Mouse (Mus musculus): ENCODE results near the gene Hdac4.

Hdac4 gene

DNA sequence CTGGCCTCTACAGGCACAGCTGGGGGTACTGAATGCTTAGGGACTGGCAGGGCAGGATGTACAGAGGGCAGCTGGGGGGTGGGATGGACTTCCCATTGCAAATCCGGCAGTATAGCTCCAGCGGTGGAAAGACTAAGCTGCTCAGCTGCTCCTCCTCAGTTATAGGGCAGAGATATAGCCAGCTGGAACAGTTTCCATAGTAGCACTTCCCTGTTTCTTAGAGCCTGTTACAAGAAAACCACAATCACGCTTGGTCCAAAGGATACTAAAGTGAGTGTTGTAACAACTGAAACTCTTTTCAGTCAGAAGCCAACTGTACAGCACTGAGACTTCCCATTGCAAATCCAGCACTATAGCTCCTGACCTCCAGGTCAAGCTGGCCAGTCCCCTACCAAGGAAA, 161.3 kb downstream of the Hdac4 start:
- DNase-seq (ENCODE audit: extremely low spot score, low read depth, low spot score) = no peak

DNA sequence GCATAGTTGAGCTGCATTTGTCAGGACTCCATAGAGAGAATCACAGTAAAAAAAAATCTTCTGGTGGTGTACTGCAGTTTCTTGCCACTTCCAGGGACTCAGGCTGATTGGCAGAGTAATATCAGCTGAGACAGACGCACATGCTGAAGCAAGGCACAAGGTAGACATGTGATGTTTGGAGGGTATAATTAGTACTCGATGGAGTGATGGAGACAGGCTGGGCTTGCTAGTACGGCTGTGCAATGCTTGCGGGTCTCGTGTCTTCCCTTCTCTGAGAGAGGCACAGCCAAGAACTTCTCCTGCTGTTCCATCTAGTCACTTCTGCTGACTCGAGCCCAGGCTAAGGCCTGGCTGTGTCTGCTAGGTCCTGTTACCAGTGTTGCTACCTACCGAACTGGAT, 162.0 kb downstream of the Hdac4 start:
- DNase-seq (ENCODE audit: extremely low spot score, low read depth, low spot score) = no peak

DNA sequence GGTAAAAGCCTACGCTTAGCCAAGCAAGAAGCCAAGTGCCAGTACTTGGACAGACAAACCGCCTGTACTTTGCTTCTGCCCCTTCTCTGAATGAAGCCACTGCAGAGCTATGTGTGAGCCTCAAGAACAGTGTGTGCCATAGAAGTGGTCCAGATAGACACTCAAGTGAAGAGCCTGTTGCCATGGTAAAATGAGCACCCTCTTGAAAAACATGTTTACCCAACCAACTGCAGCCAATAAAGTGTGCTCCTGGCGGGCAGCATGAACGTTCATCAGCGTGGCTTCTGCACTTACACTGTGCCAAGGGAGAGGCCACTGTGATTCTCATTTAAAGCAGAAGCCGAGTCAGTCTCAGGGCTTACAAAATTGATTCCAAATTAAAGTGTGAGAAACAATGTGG, 165.0 kb downstream of the Hdac4 start:
- no peak for DNase-seq (ENCODE audit: extremely low spot score, low read depth, low spot score)

DNA sequence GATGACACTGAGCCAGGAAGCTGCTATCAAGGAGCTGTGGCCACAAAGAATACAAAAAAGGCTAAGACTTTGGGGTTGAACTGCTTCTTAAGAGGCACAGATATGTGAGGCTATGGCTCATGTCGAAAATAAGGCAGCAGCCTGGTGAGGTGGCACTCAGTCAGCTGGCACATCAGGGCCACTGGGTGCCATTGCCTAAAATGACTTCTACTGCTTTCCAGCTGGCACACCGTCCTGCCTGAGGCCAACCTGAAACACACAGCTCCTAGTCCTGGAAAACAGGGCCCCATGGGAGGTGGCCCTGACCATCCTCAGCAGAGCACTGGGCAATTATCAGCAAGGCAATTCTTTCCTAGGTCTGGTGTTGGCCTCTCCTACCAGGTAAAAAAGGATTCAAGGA, 167.3 kb downstream of the Hdac4 start:
- DNase-seq (ENCODE audit: extremely low spot score, low read depth, low spot score) = no peak

DNA sequence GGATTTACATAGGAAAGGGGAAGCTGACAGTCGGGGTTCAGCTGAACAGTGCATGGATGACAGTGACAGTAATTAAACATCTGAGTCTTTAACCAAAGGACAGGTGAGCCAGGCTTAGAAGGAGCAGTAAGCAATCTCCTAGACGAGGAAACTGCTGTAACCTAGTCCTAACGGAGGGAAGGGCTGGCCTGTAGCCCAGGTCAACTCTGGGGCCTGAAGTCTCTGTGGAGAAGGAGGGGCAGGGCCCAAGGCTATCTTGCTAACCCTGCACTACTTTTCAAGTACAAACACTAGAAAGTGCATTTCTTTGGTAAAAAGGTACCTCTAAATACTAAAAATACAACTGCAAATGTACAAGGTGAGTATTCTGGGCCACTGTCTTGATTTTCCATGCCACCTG, 169.1 kb downstream of the Hdac4 start:
- no peak for DNase-seq (ENCODE audit: extremely low spot score, low read depth, low spot score)

DNA sequence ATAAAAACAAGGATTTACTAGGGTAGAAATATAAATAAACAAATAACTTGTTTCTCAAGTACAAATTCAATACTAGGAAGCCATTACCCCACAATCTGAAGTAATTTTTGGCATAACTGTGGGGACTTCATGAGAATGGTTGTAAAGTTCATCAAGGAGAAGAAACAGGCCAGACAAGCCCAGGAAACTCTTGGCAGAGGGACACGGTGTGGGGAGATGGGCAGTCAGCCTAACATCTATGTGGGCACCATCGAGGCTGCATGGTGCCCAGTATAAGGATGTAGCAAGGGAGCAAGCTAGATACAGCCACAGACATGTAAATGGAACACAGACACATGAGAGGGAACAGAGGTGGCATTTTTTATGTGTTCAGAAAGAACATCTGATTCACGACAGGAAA, 171.6 kb downstream of the Hdac4 start:
- no peak for DNase-seq (ENCODE audit: extremely low spot score, low read depth, low spot score)

DNA sequence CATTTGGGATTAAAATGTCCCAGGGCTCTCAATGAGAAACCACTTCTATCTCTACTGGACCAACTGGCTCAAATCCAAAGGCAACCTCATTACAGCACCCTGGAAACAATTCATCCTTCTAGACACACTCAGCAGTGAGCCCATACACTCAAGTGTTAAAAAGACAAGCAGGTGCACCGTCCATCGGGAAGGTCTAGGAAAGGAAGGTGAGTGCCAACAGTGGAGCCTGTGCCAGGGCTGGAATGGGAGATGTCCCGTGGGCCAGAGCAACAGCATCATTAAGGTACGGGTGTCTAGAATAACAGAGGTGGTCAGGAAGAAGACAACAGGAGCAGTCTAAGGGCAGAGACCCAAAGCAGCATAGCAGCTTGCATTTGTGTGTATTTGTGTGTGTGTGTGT, 173.5 kb downstream of the Hdac4 start:
- DNase-seq (ENCODE audit: extremely low spot score, low read depth, low spot score) = no peak

DNA sequence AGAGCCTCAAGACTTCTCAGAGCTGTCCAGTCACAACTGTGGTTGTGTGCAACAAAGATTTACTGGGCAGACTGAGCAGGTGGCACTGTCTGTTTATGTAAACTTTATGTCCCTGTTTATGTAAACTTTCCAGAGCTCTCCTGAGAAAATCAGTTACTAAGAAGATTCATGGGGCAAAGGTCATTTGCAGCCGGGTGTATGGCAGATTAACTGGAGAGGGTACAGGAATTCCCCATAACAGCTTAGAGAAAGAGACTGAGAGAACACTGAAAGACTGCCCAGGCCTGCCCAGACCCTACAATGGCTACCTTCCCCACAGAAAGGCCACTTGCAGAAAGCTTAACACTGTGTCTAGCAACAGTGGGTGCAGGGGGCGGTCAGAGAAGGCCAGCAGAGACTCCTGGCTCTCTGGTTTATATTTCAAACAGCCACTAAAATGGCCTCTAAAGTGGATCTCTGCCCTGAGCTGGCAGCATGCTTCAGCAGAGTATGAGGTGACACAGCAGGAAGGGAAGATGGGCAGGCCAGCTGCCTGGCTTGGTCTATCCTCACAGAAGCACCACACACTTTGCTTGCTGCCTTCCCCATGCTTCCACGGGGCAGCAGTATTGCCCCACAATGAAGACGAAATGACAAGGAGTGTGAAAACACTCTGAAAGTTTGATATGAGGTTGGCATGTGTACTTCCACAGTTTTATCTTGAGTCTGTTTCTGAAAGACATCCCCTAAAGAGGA, 179.4 kb downstream of the Hdac4 start:
- DNase-seq (ENCODE audit: extremely low spot score, low read depth, low spot score) = no peak

DNA sequence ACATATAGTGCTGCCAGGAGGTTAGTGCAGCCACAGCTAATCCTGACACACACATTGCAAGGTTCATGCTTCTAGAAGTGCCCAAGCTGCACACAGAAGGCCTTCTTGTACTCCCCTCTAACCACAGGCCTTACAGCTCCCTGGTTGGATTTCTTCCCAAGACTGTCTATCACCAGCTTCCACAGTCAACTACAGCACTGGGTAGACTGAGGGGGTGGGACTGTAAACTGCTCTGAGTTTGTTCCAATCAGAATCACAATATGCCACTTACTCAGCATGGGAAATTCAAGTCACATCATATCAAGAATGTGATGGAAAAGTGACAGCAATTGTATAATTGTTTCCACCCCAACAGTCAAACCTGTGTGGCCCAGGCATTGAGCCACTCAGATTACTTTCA, 180.2 kb downstream of the Hdac4 start:
- no peak for DNase-seq (ENCODE audit: extremely low spot score, low read depth, low spot score)

GRCm38 (mm10) chr1:92014496-92014895, 181.0 kb downstream of the Hdac4 start:
- DNase-seq (ENCODE audit: extremely low spot score, low read depth, low spot score) = no peak

DNA sequence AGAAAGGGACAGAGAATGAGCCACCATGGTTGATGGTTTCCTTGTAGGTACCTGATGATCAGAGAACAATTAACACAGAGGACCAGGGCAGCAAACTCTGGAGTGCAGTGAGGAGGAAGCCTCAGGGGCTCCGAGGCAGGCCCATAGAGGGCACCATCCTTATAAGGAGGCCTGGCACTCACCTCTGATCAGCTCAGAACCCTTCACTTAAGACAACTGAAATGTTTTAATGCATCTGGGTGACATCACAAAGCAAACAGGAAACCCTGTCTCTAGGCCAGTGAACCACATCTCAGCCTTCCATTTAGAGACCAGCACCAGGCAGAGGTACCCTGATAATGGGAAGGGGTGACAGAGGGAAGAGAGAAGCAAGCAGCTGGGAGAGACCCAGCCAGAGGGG, 188.8 kb downstream of the Hdac4 start:
- DNase-seq (ENCODE audit: extremely low spot score, low read depth, low spot score) = no peak

DNA sequence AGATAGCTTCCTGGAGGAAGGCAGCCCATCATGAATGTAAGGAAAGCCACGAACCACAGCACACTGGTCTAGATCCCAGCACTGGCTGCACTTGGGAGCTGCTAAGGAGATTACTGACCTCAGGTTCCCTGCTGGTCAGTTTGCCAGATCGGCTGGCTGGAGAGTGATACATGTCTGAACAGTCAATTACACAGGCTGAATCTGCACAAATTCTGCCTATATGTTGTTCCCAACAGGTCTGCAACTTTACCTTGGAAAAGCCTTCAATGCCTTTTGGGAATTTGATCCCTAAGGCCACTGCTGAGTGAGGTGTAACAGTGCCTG, 189.9 kb downstream of the Hdac4 start:
- no peak for DNase-seq (ENCODE audit: extremely low spot score, low read depth, low spot score)

DNA sequence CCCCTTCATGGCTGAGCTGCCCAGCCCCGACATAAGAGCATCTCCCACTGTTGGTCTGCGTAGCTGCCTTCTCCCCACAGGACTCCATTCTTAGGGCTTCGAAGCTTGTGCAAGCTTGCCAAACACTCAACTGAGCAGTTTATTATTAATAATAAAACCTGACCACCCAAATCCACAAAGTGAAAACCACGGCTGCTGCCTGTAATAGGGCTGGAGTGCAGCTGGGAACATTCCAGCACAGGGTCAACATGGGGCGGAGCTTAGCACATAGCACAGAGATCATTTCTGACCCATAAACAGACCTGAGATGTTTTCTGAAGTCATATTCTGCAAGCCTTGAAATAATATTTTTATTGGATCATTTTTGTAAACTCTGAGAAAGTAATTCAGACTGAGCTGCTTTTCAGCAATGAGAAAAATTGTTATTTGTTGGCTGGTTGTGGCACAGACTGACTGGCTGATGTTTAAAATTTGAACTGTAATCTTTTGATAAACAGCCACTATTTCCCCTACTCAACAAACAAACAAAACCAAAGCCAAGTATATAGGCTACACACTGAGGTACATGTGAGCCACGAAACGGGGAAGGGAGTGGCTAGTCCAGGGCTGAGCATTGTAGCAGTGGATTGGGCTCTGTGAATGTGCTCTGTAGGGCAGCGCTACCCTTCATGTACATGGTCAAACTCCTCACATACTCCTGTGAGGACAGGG, 190.4 kb downstream of the Hdac4 start:
- DNase-seq (ENCODE audit: extremely low spot score, low read depth, low spot score) = no peak

DNA sequence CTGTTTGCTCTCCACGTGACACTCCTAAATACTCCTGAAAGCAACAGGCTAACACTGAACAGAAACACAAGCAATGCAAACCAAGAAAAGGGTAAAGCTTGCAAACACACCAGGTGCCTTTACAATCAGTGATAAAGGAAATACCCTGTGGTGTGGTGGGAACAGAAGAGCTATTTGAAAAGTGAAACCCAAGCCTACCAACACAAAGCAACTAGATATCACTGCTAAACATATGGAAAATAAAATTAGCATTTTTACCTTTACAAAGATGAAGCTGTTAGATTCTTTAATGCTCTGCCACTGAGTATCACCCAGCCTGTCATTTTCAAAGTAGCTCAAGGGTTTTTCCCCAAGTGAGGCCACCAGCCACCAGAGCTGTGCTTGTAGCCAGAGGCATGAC, 191.4 kb downstream of the Hdac4 start:
- DNase-seq (ENCODE audit: extremely low spot score, low read depth, low spot score) = no peak

- DNase-seq (ENCODE audit: extremely low spot score, low read depth, low spot score) = no peak
Measured at GRCm38 (mm10) chr1:92000226-92000625, 195.3 kb downstream of the Hdac4 start.

- no peak for DNase-seq (ENCODE audit: extremely low spot score, low read depth, low spot score)
Measured at GRCm38 (mm10) chr1:91993658-91994165, 201.8 kb downstream of the Hdac4 start.

GRCm38 (mm10) chr1:91992652-91993051, 202.8 kb downstream of the Hdac4 start:
- no peak for DNase-seq (ENCODE audit: extremely low spot score, low read depth, low spot score)

DNA sequence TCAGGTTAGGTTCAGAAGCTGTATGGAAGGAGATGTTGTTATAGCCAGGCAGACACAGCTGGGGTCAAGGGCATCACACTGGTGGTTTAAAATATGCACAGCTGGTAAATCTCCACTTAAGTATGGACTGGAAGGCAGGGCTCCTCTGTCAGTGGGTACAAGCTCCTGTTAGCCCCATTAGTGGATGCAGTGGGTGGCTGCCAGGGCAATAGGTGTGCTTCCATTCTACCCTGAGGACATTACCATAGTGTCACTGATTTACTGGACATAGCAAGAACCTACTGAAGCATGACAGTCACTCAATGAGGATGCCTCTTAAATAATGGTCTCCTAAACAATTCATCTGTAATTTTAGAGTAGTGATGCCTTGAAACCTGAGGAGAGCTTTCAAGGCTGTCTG, 203.9 kb downstream of the Hdac4 start:
- DNase-seq (ENCODE audit: extremely low spot score, low read depth, low spot score) = no peak

GRCm38 (mm10) chr1:91990852-91991251, 204.6 kb downstream of the Hdac4 start:
- DNase-seq (ENCODE audit: extremely low spot score, low read depth, low spot score) = no peak

DNA sequence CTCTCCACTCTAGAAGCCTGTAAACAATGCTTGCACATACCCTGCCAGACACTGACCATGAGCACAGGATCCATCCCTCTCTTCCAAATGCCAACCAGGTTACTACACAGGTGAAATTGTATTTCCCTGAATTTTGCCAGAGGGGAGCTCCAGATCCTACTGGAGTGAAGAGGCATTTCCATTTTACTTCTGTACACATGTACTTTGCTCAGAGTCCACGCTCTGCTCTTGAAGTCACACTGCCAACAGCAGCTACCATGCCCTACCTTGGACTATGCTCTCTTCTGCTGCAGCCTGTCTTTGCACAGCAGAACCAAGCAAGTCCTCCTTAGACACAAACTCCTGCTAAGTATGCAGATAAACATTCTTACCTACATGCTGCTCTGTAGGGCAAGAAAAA, 206.6 kb downstream of the Hdac4 start:
- DNase-seq (ENCODE audit: extremely low spot score, low read depth, low spot score) = no peak

DNA sequence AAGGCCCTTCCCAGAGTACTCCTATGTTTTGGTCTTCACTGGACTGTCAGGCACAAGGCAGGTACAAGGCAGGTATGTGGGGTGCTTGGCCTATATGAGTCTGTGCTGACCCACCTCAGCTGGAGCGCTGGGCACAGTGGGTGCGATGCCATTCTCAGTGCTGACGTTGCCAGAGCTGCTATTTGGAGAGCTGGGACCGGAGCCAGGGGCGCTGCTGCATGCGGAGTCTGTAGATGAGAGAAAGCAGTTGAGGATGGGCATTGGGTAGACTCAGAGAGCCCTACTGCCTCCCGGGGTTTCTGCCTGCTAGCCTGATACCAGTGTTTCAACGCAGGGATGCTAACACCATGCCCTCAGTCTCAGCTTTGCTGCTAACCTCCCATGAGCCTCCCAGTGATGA, 208.1 kb downstream of the Hdac4 start:
- DNase-seq (ENCODE audit: extremely low spot score, low read depth, low spot score) = no peak

DNA sequence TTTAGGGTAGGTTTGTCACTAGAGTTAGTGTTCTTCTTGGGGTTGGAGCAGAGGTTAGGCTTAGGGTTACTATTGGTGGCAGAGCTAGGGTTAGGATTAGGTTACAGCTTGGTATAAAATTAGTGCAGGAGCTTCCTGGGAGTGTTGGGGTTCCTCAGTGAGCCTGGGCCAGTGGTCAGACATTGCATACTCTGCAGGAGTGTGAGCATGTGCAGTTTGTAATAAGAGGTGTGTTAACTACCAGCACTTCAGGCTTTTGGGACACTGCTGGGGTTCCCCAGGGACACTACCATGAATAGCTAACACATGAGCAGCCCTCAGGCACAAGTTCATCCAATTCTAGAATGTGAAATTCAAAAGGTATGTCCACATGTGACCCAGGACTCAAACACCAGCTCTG, 209.7 kb downstream of the Hdac4 start:
- DNase-seq (ENCODE audit: extremely low spot score, low read depth, low spot score) = no peak

DNA sequence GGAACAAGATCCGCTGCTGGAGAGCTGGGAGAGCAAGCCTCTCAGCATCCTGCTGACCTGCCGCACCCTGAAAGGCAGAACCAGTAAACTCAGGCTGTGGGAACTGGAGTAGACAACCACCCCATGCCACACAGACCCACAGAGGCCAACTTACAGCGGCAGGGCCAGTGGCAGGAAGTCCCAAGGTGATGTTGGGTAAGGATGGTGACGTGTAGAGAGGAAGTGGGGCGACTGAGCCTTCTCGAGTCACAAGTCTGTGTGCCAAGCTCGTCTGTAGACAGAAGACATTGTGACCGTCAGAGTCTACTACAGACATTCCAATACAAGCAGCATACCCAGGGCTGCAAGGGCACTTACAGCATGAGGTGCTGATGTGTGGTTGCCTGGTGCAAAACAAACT, 211.0 kb downstream of the Hdac4 start:
- DNase-seq (ENCODE audit: extremely low spot score, low read depth, low spot score) = no peak

All from hindlimb bud, embryonic 11.5 days (tissue).